Mouse (Mus musculus) lung, postnatal 0 days (tissue): ENCODE data around the gene Zfp617. TPM values are rescaled to one million over a fixed set of nuclear protein-coding genes. Genes with fewer than 3 reads are reported as not detected.
A peak's percentile ranks its signal among the peaks of the same experiment; 100 is the strongest.

Source experiments
- ATAC-seq: fragments of 200-750 bp; cut with Nextera tagmentation; 2 replicates; pipeline ENCODE4 v1.8.0; 2017; ENCODE audit warnings: moderate library complexity
- DNase-seq: peaks from one replicate; pipeline ENCODE4 v3.0.0-alpha.2; 2016; ENCODE audit warnings: low spot score
- H3K27ac ChIP-seq: fragments of 300-500 bp; sonication (generic); 2 replicates; pipeline ENCODE4 v1.5.1; 2014; ENCODE audit warnings: antibody characterized with exemption, mild to moderate bottlenecking, low read length, mixed read lengths
- H3K27me3 ChIP-seq: fragments of 300-500 bp; sonication (generic); replicated peaks from 2 replicates; pipeline ENCODE4 v1.6.1; 2014; ENCODE audit warnings: low read length, mixed read lengths; ENCODE audit not compliant: insufficient read depth
- H3K36me3 ChIP-seq: fragments of 300-500 bp; sonication (generic); 2 replicates; pipeline ENCODE4 v1.6.1; 2014; ENCODE audit warnings: low read length, mixed read lengths; ENCODE audit not compliant: insufficient read depth
- H3K4me1 ChIP-seq: fragments of 300-500 bp; sonication (generic); 2 replicates; pipeline ENCODE4 v1.6.1; 2014; ENCODE audit warnings: antibody characterized with exemption, low read depth, low read length, mixed read lengths; ENCODE audit not compliant: insufficient read depth
- H3K4me2 ChIP-seq: fragments of 300-500 bp; sonication (generic); replicated peaks from 2 replicates; pipeline ENCODE4 v1.6.1; 2014; ENCODE audit warnings: low read depth, mild to moderate bottlenecking, low read length, moderate library complexity, mixed read lengths
- H3K4me3 ChIP-seq: fragments of 300-500 bp; sonication (generic); 2 replicates; pipeline ENCODE4 v1.5.1; 2014; ENCODE audit warnings: low read depth, low read length
- H3K9ac ChIP-seq: fragments of 300-500 bp; sonication (generic); replicated peaks from 2 replicates; pipeline ENCODE4 v1.6.1; 2014; ENCODE audit warnings: low read depth, mild to moderate bottlenecking
- H3K9me3 ChIP-seq: fragments of 300-500 bp; sonication (generic); 2 replicates; pipeline ENCODE4 v1.6.1; 2016; ENCODE audit warnings: low read length, mixed read lengths
- CTCF ChIP-seq: IDR thresholded peaks from 2 replicates; pipeline ENCODE4 v1.5.1; 2016; ENCODE audit warnings: antibody characterized with exemption, mild to moderate bottlenecking
- EP300 ChIP-seq: IDR thresholded peaks from 2 replicates; pipeline ENCODE4 v1.6.1; 2016; ENCODE audit warnings: antibody characterized with exemption, mild to moderate bottlenecking, control low read depth
- WGBS: fragments of 180-500 bp; shearing (Covaris S2); extraction: QIAGEN DNeasy Blood & Tissue Kit; methylation state at CpG from one replicate; pipeline ENCODE4 v1.1.7; 2014; 5-methylcytosine and 5-hydroxymethylcytosine counted together
- polyA plus RNA-seq: library from polyadenylated mRNA; unstranded; fragments of >200 nt; fragmentation: Nextera tagmentation; extraction: Ambion mirVana; gene quantifications from 2 replicates; pipeline ENCODE4 v1.2.1, GENCODE M21; 2015

The Zfp617 gene
- polyA plus RNA-seq, 1 experiment from 2014 or later = 11.9 TPM

GRCm38 (mm10) chr8:71906809-71907208, 1.6 kb upstream of the Zfp617 start:
- no peak overlapping the region for H3K27ac ChIP-seq
- H3K4me1 ChIP-seq = no peaks in the 10 kb centered on the region
- no peak overlapping the region for H3K9ac ChIP-seq
- no peak overlapping the region for H3K4me3 ChIP-seq
- WGBS = 89% methylated on average over 1 of the region's 1 CpGs
- DNase-seq (no peak), ATAC-seq (no peak)
- no peaks in the 10 kb centered on the region for H3K9me3 ChIP-seq
- no peaks in the 10 kb centered on the region for H3K36me3 ChIP-seq
- H3K4me2 ChIP-seq = no peak overlapping the region
- no peaks in the 10 kb centered on the region for H3K27me3 ChIP-seq
- no peak for TF ChIP-seq EP300
- TF ChIP-seq CTCF = no peak

DNA sequence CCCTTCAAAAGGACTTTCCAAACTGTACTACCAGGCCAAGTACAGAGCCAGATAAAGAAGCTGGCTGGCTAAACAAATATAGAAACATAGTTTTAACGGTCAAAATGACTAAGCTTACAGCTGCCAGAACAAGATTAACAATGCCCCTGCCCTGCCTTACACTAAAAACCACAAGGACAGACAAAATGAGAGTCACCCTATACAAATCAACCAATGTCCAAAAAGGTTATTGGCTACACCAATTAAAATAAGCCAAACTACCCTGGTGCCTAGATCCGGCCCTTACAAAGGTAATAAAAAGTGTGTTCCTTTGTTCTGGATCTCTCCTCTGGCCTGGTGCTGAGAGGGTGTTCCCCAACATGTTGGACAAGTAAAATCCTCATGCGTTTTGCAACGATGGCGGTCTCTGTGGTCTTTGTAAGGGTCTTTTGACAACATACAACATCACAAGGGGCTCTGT, 607 bp upstream of the Zfp617 start:
- no peak for ATAC-seq
- H3K4me3 ChIP-seq = 0 out of 2 replicates have a peak overlapping the region, but pooled peaks have one; percentile 77

GRCm38 (mm10) chr8:71912286-71912685, 3.9 kb downstream of the Zfp617 start:
- no peak for TF ChIP-seq EP300
- no peak for TF ChIP-seq CTCF
- H3K27ac ChIP-seq = no peak overlapping the region
- no peak overlapping the region for H3K4me2 ChIP-seq
- 75% methylated on average over 2 of the region's 2 CpGs for WGBS
- no peaks in the 10 kb centered on the region for H3K4me1 ChIP-seq
- ATAC-seq (no peak), DNase-seq (no peak)
- H3K4me3 ChIP-seq = no peak overlapping the region
- no peaks in the 10 kb centered on the region for H3K36me3 ChIP-seq
- no peaks in the 10 kb centered on the region for H3K27me3 ChIP-seq
- no peak overlapping the region for H3K9ac ChIP-seq
- no peaks in the 10 kb centered on the region for H3K9me3 ChIP-seq

More for the DNA sequence above, 607 bp upstream of the Zfp617 start:
- Histone ChIP-seq H3K4me2 (peak overlapping the region; percentile 63; the same call in 1 of the 2 replicates), H3K9ac (no peak overlapping the region), H3K27ac (0 out of 2 replicates have a peak overlapping the region, but pooled peaks have one; percentile 95), H3K4me1 (no peaks in the 10 kb centered on the region), H3K36me3 (no peaks in the 10 kb centered on the region), H3K9me3 (no peaks in the 10 kb centered on the region), H3K27me3 (no peaks in the 10 kb centered on the region)
- DNase-seq = no peak
- TF ChIP-seq CTCF (no peak), EP300 (no peak)
- 95% methylated on average over 5 of the region's 5 CpGs for WGBS

DNA sequence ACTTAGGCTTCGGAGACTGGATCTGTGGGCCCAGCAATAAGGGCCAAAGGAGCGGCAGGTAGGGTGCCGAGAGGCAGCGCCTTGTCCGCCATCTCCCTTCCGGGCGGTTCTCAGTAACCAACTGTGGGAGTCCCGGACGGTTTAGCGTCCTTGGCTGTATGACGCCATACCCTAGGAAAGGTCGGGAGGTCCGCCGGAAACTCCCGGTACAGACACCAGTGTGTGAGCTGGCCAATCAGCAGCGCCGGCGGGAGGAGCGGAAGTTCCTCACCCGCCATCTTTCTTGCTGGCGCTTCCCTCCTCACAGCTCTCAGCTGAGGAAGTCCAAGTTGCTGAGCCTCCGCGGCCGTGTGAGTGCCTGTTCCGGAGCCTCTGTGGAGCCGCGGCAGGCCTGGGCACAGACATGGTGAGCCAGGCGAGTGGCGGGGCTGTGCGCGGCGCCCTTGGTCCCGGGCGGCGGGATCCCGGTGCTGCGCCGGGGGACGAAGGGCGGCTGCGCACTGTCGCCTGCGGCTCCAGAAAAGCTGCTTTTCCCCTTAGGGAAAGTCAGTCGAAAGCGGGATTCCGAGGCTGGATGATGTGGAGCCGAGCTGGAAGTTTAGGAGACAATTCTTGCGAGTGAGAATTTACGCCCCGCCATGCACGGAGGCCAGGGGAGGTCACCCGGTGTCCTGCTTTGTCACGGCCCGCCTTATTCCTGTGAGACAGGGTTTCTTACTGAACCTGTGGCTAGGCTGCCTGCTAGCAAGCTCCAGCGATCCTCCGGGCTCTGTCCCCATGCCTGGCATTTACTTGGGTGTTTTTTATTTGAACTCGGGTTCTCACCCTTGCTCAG, 14.3 kb downstream of the Zfp617 start:
- no peak for TF ChIP-seq CTCF
- no peak for TF ChIP-seq EP300
- H3K9me3 ChIP-seq = no peaks in the 10 kb centered on the region
- peak overlapping the region; percentile 54 for H3K4me3 ChIP-seq
- H3K4me1 ChIP-seq = no peaks in the 10 kb centered on the region; the same call in 1 of the 2 replicates
- H3K27ac ChIP-seq = peak overlapping the region; percentile 88
- H3K4me2 ChIP-seq = peak overlapping the region; percentile 65
- ATAC-seq (peak; percentile 100), DNase-seq (peak; percentile 98)
- no peaks in the 10 kb centered on the region for H3K27me3 ChIP-seq
- no peaks in the 10 kb centered on the region for H3K36me3 ChIP-seq
- H3K9ac ChIP-seq = peak overlapping the region; percentile 93
- 1% methylated on average over 54 of the region's 57 CpGs for WGBS

DNA sequence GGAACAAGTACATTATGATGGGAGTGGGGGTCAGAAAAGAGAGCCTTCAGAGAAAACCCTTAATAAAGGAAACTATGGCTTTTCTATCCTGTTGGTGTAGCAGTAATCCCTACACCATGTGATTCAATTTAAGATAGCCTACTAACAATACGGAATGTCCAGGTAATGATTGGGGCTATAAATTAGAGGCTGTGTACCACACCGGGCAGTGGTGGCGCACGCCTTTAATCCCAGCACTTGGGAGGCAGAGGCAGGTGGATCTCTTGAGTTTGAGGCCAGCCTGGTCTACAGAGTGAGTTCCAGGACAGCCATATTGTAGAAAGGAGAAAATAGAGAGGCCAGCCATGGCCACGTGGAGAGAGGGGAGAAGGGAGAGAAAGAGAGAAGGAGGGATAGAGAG, 17.4 kb downstream of the Zfp617 start:
- H3K4me1 ChIP-seq = no peaks in the 10 kb centered on the region; the same call in 1 of the 2 replicates
- no peak for TF ChIP-seq CTCF
- TF ChIP-seq EP300 = no peak
- DNase-seq = no peak
- H3K4me3 ChIP-seq = no peak overlapping the region
- no peaks in the 10 kb centered on the region for H3K27me3 ChIP-seq
- no peak overlapping the region for H3K9ac ChIP-seq
- no peaks in the 10 kb centered on the region for H3K36me3 ChIP-seq
- WGBS = 96% methylated on average over 5 of the region's 5 CpGs
- H3K9me3 ChIP-seq = no peaks in the 10 kb centered on the region
- H3K27ac ChIP-seq = no peak overlapping the region
- no peak overlapping the region for H3K4me2 ChIP-seq
- no peak for ATAC-seq

- no peak overlapping the region for H3K4me2 ChIP-seq
- no peak overlapping the region for H3K4me3 ChIP-seq
- H3K9ac ChIP-seq = no peak overlapping the region
- H3K36me3 ChIP-seq = 0 out of 2 replicates have a peak, but pooled peaks cover 3% of the 10 kb centered on the region
- ATAC-seq = no peak
- no peak for DNase-seq
- no peak overlapping the region for H3K27ac ChIP-seq
- no peaks in the 10 kb centered on the region for H3K27me3 ChIP-seq
- WGBS = 94% methylated on average over 3 of the region's 3 CpGs
- no peaks in the 10 kb centered on the region; the same call in 1 of the 2 replicates for H3K4me1 ChIP-seq
- H3K9me3 ChIP-seq = no peaks in the 10 kb centered on the region
- TF ChIP-seq CTCF (no peak), EP300 (no peak)
Observed at GRCm38 (mm10) chr8:71926551-71926950, 18.1 kb downstream of the Zfp617 start.
